Mouse (Mus musculus) hindbrain, embryonic 16.5 days (tissue): ENCODE results near the gene Ifit1bl2. TPM values are rescaled to one million over a fixed set of nuclear protein-coding genes. Genes with fewer than 3 reads are reported as not detected.
A peak's percentile ranks its signal among the peaks of the same experiment; 100 is the strongest.

Experiments used
- ATAC-seq: fragments of 200-750 bp; cut with Nextera tagmentation; 2 replicates; pipeline ENCODE4 v1.8.0; 2017; ENCODE audit warnings: moderate TSS enrichment, moderate library complexity
- H3K27ac ChIP-seq: fragments of 300-500 bp; sonication (generic); 2 replicates; pipeline ENCODE4 v1.5.1; 2014; ENCODE audit warnings: low read depth, mild to moderate bottlenecking, control low read depth, low read length, moderate library complexity
- H3K27me3 ChIP-seq: fragments of 300-500 bp; sonication (generic); replicated peaks from 2 replicates; pipeline ENCODE4 v1.6.1; 2014; ENCODE audit warnings: low read length; ENCODE audit not compliant: control insufficient read depth, insufficient read depth
- H3K36me3 ChIP-seq: fragments of 300-500 bp; sonication (generic); 2 replicates; pipeline ENCODE4 v1.6.1; 2014; ENCODE audit warnings: mild to moderate bottlenecking, low read length, moderate library complexity, mixed read lengths; ENCODE audit not compliant: control insufficient read depth, insufficient read depth
- H3K4me1 ChIP-seq: fragments of 300-500 bp; sonication (generic); 2 replicates; pipeline ENCODE4 v1.6.1; 2014; ENCODE audit warnings: low read depth, low read length; ENCODE audit not compliant: control insufficient read depth, insufficient read depth
- H3K4me2 ChIP-seq: fragments of 300-500 bp; sonication (generic); 2 replicates; pipeline ENCODE4 v1.6.1; 2014; ENCODE audit warnings: mild to moderate bottlenecking, low read length, control low read depth, moderate library complexity
- H3K4me3 ChIP-seq: fragments of 300-500 bp; sonication (generic); 2 replicates; pipeline ENCODE4 v1.5.1; 2014; ENCODE audit warnings: mild to moderate bottlenecking, low read length, control low read depth, moderate library complexity
- H3K9ac ChIP-seq: fragments of 300-500 bp; sonication (generic); 2 replicates; pipeline ENCODE4 v1.6.1; 2014; ENCODE audit warnings: low read depth, mild to moderate bottlenecking, control low read depth, low read length, moderate library complexity
- H3K9me3 ChIP-seq: fragments of 300-500 bp; sonication (generic); 2 replicates; pipeline ENCODE4 v1.6.1; 2014; ENCODE audit warnings: mild to moderate bottlenecking, low read length, moderate library complexity; ENCODE audit not compliant: control insufficient read depth
- WGBS: fragments of 180-500 bp; shearing (Covaris S2); extraction: QIAGEN DNeasy Blood & Tissue Kit; methylation state at CpG from one replicate; pipeline ENCODE4 v1.1.7; 2014; 5-methylcytosine and 5-hydroxymethylcytosine counted together
- polyA plus RNA-seq: library from polyadenylated mRNA; unstranded; fragments of >200 nt; fragmentation: Nextera tagmentation; extraction: Ambion mirVana; gene quantifications from 2 replicates; pipeline ENCODE4 v1.2.1, GENCODE M21; 2015

The Ifit1bl2 gene
- polyA plus RNA-seq, 1 experiment from 2014 or later, result 0.54 TPM

GRCm38 (mm10) chr19:34577121-34577520 is 63.4 kb downstream of the Ifit1bl2 start:
- 80% methylated on average over 1 of the region's 1 CpGs for WGBS
- Histone ChIP-seq H3K27me3 (no peaks in the 10 kb centered on the region), H3K36me3 (no peaks in the 10 kb centered on the region), H3K9me3 (no peaks in the 10 kb centered on the region), H3K27ac (no peak overlapping the region), H3K4me3 (no peak overlapping the region), H3K4me1 (no peaks in the 10 kb centered on the region), H3K4me2 (no peak overlapping the region), H3K9ac (no peak overlapping the region)
- ATAC-seq, result no peak

GRCm38 (mm10) chr19:34573650-34574049 is 66.9 kb downstream of the Ifit1bl2 start:
- ATAC-seq, result no peak
- no peaks in the 10 kb centered on the region for H3K4me1 ChIP-seq
- no peaks in the 10 kb centered on the region for H3K9me3 ChIP-seq
- no peak overlapping the region for H3K27ac ChIP-seq
- no peak overlapping the region for H3K4me2 ChIP-seq
- H3K9ac ChIP-seq, result no peak overlapping the region
- WGBS, result 90% methylated on average over 5 of the region's 5 CpGs
- H3K4me3 ChIP-seq, result no peak overlapping the region
- H3K36me3 ChIP-seq, result no peaks in the 10 kb centered on the region
- H3K27me3 ChIP-seq, result no peaks in the 10 kb centered on the region

- H3K9ac ChIP-seq, result no peak overlapping the region
- H3K27ac ChIP-seq, result no peak overlapping the region
- H3K4me1 ChIP-seq, result no peaks in the 10 kb centered on the region
- H3K4me3 ChIP-seq, result no peak overlapping the region
- H3K27me3 ChIP-seq, result no peaks in the 10 kb centered on the region
- H3K9me3 ChIP-seq, result no peaks in the 10 kb centered on the region
- no peak overlapping the region for H3K4me2 ChIP-seq
- WGBS, result 75% methylated on average over 1 of the region's 1 CpGs
- ATAC-seq, result peak; percentile 61
- no peaks in the 10 kb centered on the region for H3K36me3 ChIP-seq
Observed at GRCm38 (mm10) chr19:34571080-34571479, 69.5 kb downstream of the Ifit1bl2 start.

- H3K36me3 ChIP-seq, result no peaks in the 10 kb centered on the region
- 81% methylated on average over 4 of the region's 4 CpGs for WGBS
- ATAC-seq, result no peak
Observed at GRCm38 (mm10) chr19:34569896-34570476, 70.6 kb downstream of the Ifit1bl2 start.

GRCm38 (mm10) chr19:34568988-34569895 is 71.3 kb downstream of the Ifit1bl2 start:
- H3K9me3 ChIP-seq, result no peaks in the 10 kb centered on the region
- WGBS, result 79% methylated on average over 7 of the region's 7 CpGs
- H3K27me3 ChIP-seq, result no peaks in the 10 kb centered on the region
- H3K27ac ChIP-seq, result no peak overlapping the region
- ATAC-seq, result no peak
- no peaks in the 10 kb centered on the region for H3K36me3 ChIP-seq
- H3K4me2 ChIP-seq, result no peak overlapping the region
- H3K4me1 ChIP-seq, result no peaks in the 10 kb centered on the region
- H3K4me3 ChIP-seq, result no peak overlapping the region
- H3K9ac ChIP-seq, result no peak overlapping the region

More at GRCm38 (mm10) chr19:34569896-34570476, 70.6 kb downstream of the Ifit1bl2 start:
- Histone ChIP-seq H3K4me3 (no peak overlapping the region), H3K4me1 (no peaks in the 10 kb centered on the region), H3K27me3 (no peaks in the 10 kb centered on the region), H3K9me3 (no peaks in the 10 kb centered on the region), H3K9ac (no peak overlapping the region), H3K27ac (no peak overlapping the region), H3K4me2 (no peak overlapping the region)

Other genes starting within 250 kb of the Ifit1bl2 start
- gene Ch25h, start 165.6 kb downstream of the Ifit1bl2 start, polyA plus RNA-seq, result 0.61 and 0.85 TPM in 2 replicates
- 24.6 and 25.2 TPM in 2 replicates for gene Lipa, start 113.3 kb downstream of the Ifit1bl2 start, polyA plus RNA-seq
- 7.0 and 7.2 TPM in 2 replicates for gene Ifit2, start 90.0 kb downstream of the Ifit1bl2 start, polyA plus RNA-seq
- 1.1 and 2.3 TPM in 2 replicates for gene Ifit3, start 57.2 kb downstream of the Ifit1bl2 start, polyA plus RNA-seq
- gene Ifit1bl1, start 38.8 kb downstream of the Ifit1bl2 start, polyA plus RNA-seq, result 1.4 TPM in 2 replicates
- 0.14 and 0.25 TPM in 2 replicates for gene Ifit3b, start 32.8 kb downstream of the Ifit1bl2 start, polyA plus RNA-seq
- gene Ifit1, start 128 bp upstream of the Ifit1bl2 start, polyA plus RNA-seq, result 0.26 and 0.48 TPM in 2 replicates
- gene Slc16a12, start 106.5 kb upstream of the Ifit1bl2 start, polyA plus RNA-seq, result 2.7 and 4.0 TPM in 2 replicates
- gene Pank1, start 238.7 kb upstream of the Ifit1bl2 start, polyA plus RNA-seq, result 8.5 and 9.3 TPM in 2 replicates